Mouse (Mus musculus) CH12.LX (cell line): ENCODE measurements around the gene Grid2. TPM values are rescaled to one million over a fixed set of nuclear protein-coding genes. Genes with fewer than 3 reads are reported as not detected.

Source experiments
- DNase-seq: peaks from one replicate; pipeline ENCODE4 v3.0.0-alpha.2; 2013; ENCODE audit errors: extremely low read depth
- H3K27ac ChIP-seq: 2 replicates; pipeline ENCODE4 v1.5.1; 2012; ENCODE audit warnings: low read depth, mild to moderate bottlenecking, control low read depth, moderate library complexity; ENCODE audit not compliant: insufficient read depth
- H3K27me3 ChIP-seq: replicated peaks from 2 replicates; pipeline ENCODE3; 2012; ENCODE audit warnings: inconsistent platforms
- H3K36me3 ChIP-seq, 2 experiments: replicated peaks in 1 of 2; 2 replicates each; pipeline versions ENCODE3 to v1.6.1; 2012; ENCODE audit warnings: inconsistent platforms in 1 of 2, low read length in 1 of 2, mild to moderate bottlenecking in 1 of 2, mixed read lengths in 1 of 2, moderate library complexity in 1 of 2; ENCODE audit not compliant: control insufficient read depth in 1 of 2, insufficient read depth in 1 of 2
- H3K4me1 ChIP-seq, 2 experiments: 2 replicates each; pipeline ENCODE4 v1.6.1; 2012; ENCODE audit warnings: inconsistent platforms in 1 of 2, moderate library complexity in 1 of 2; ENCODE audit not compliant: insufficient read depth in 2 of 2, control insufficient read depth in 1 of 2
- H3K4me2 ChIP-seq: 2 replicates; pipeline ENCODE4 v1.6.1; 2012; ENCODE audit warnings: low read depth, mild to moderate bottlenecking, control low read depth; ENCODE audit not compliant: poor library complexity, insufficient read depth, severe bottlenecking
- H3K4me3 ChIP-seq, 3 experiments: fragments of 150-350 bp in 1 of 3; sonication (generic) in 1 of 3; replicated peaks in 1 of 3; 2 replicates each; pipeline versions ENCODE3 to v1.5.1; 2011 to 2012; ENCODE audit warnings: low read depth in 2 of 3, low read length in 2 of 3, mild to moderate bottlenecking in 2 of 3, moderate library complexity in 2 of 3, control low read depth in 1 of 3, improper control_type of control experiment in 1 of 3, inconsistent platforms in 1 of 3, mixed read lengths in 1 of 3; ENCODE audit not compliant: poor library complexity in 1 of 3
- H3K79me2 ChIP-seq: replicated peaks from 2 replicates; pipeline ENCODE4 v1.6.1; 2012; ENCODE audit warnings: mild to moderate bottlenecking, moderate library complexity; ENCODE audit not compliant: control insufficient read depth, poor library complexity, insufficient read depth, severe bottlenecking; ENCODE audit errors: extremely low read depth
- H3K9ac ChIP-seq: 2 replicates; pipeline ENCODE4 v1.6.1; 2012; ENCODE audit warnings: low read depth, mild to moderate bottlenecking, control low read depth, moderate library complexity; ENCODE audit not compliant: insufficient read depth
- H3K9me3 ChIP-seq: replicated peaks from 2 replicates; pipeline ENCODE3; 2012; ENCODE audit warnings: low read length, inconsistent platforms, mixed read lengths
- BHLHE40 ChIP-seq: IDR thresholded peaks from 2 replicates; pipeline ENCODE4 v1.6.1; 2011; ENCODE audit warnings: mild to moderate bottlenecking, low read depth, low read length, improper control_type of control experiment
- CHD1 ChIP-seq: IDR thresholded peaks from 2 replicates; pipeline ENCODE4 v1.6.1; 2012; ENCODE audit warnings: low read depth, low read length, improper control_type of control experiment, inconsistent platforms
- CHD2 ChIP-seq: IDR thresholded peaks from 2 replicates; pipeline ENCODE4 v1.6.1; 2011; ENCODE audit warnings: low read length, improper control_type of control experiment
- EP300 ChIP-seq: IDR thresholded peaks from 2 replicates; pipeline ENCODE4 v1.6.1; 2011; ENCODE audit warnings: low read length, improper control_type of control experiment
- IRF4 ChIP-seq: IDR thresholded peaks from 2 replicates; pipeline ENCODE4 v1.6.1; 2014; ENCODE audit warnings: low read depth, mild to moderate bottlenecking, inconsistent platforms, low read length, improper control_type of control experiment
- JUND ChIP-seq: conservative IDR thresholded peaks from 2 replicates; pipeline ENCODE4 v1.6.1; 2011; ENCODE audit warnings: low read depth, low read length, improper control_type of control experiment
- MAFK ChIP-seq: IDR thresholded peaks from 2 replicates; pipeline ENCODE4 v1.6.1; 2011; ENCODE audit warnings: low read length, improper control_type of control experiment; ENCODE audit not compliant: insufficient replicate concordance
- MAX ChIP-seq: IDR thresholded peaks from 2 replicates; pipeline ENCODE4 v1.6.1; 2011; ENCODE audit warnings: low read length, improper control_type of control experiment
- MAZ ChIP-seq: IDR thresholded peaks from 2 replicates; pipeline ENCODE4 v1.6.1; 2012; ENCODE audit warnings: low read depth, mild to moderate bottlenecking, inconsistent platforms, low read length, improper control_type of control experiment, moderate library complexity
- MEF2A ChIP-seq: IDR thresholded peaks from 2 replicates; pipeline ENCODE4 v1.6.1; 2014; ENCODE audit warnings: low read depth, mild to moderate bottlenecking, inconsistent platforms, low read length, improper control_type of control experiment, borderline replicate concordance
- MXI1 ChIP-seq: IDR thresholded peaks from 2 replicates; pipeline ENCODE4 v1.6.1; 2011; ENCODE audit warnings: mild to moderate bottlenecking, low read depth, low read length, improper control_type of control experiment
- POLR2A ChIP-seq: IDR thresholded peaks from 2 replicates; pipeline ENCODE4 v1.6.1; 2011; ENCODE audit warnings: low read depth, mild to moderate bottlenecking, improper control_type of control experiment, low read length
- RCOR1 ChIP-seq: conservative IDR thresholded peaks from 2 replicates; pipeline ENCODE4 v1.6.1; 2012; ENCODE audit warnings: low read depth, mild to moderate bottlenecking, inconsistent platforms, low read length, improper control_type of control experiment
- SIN3A ChIP-seq: IDR thresholded peaks from 2 replicates; pipeline ENCODE4 v1.6.1; 2012; ENCODE audit warnings: low read length, improper control_type of control experiment, inconsistent platforms
- TCF12 ChIP-seq: IDR thresholded peaks from 2 replicates; pipeline ENCODE4 v1.6.1; 2014; ENCODE audit warnings: low read depth, mild to moderate bottlenecking, inconsistent platforms, low read length, improper control_type of control experiment
- UBTF ChIP-seq: IDR thresholded peaks from 2 replicates; pipeline ENCODE4 v1.6.1; 2012; ENCODE audit warnings: low read depth, mild to moderate bottlenecking, inconsistent platforms, low read length, improper control_type of control experiment, moderate library complexity
- USF1 ChIP-seq: IDR thresholded peaks from 2 replicates; pipeline ENCODE4 v1.6.1; 2014; ENCODE audit warnings: low read depth, mild to moderate bottlenecking, inconsistent platforms, low read length, improper control_type of control experiment
- ZMIZ1 ChIP-seq: IDR thresholded peaks from 2 replicates; pipeline ENCODE4 v1.6.1; 2012; ENCODE audit warnings: low read depth, mild to moderate bottlenecking, inconsistent platforms, low read length, improper control_type of control experiment
- dilution Hi-C: fragments of 300-500 bp; cut with MboI; formaldehyde crosslinking; loops from 2 replicates; pipeline ENCODE4 v1.14.3; 2020; ENCODE audit warnings: low sequenced_read_pairs; ENCODE audit not compliant: extremely low pct_unique_long_range_greater_than_20kb, extremely low pct_ligation_motif_present
- in situ Hi-C: fragments of 300-500 bp; cut with MboI; formaldehyde crosslinking; loops from 3 replicates; pipeline ENCODE4 v1.14.3; 2019; ENCODE audit warnings: low sequenced_read_pairs, low pct_ligation_motif_present, low pct_unique_long_range_greater_than_20kb, mixed read lengths
- polyA plus RNA-seq: library from polyadenylated mRNA; unstranded; fragments of >175 nt; gene quantifications from 2 replicates; pipeline ENCODE4 v1.2.1, GENCODE M21; 2012; ENCODE audit warnings: low read depth; ENCODE audit not compliant: insufficient read length
- total RNA-seq, 2 experiments: library from RNA; depleted of rRNA; stranded (reverse); fragments of 300-350 nt in 1 of 2; fragments of >200 nt in 1 of 2; gene quantifications; 2 replicates each; pipeline ENCODE4 v1.2.3; 2012 to 2014

The Grid2 gene
- total and polyA plus RNA-seq, 3 experiments = not detected

GRCm38 (mm10) chr6:64448864-64449355 lies 1193.2 kb downstream of the Grid2 start:
- Histone ChIP-seq H3K27me3 (no peaks in the 10 kb centered on the region), H3K9ac (no peak overlapping the region), H3K36me3 (no peaks in the 10 kb centered on the region), H3K27ac (no peak overlapping the region), H3K79me2 (no peaks in the 10 kb centered on the region), H3K4me3 (no peak overlapping the region), H3K4me2 (no peak overlapping the region), H3K4me1 (no peaks in the 10 kb centered on the region), H3K9me3 (peaks cover 27% of the 10 kb centered on the region)
- TF ChIP-seq MXI1 = no peak
- TF ChIP-seq UBTF = no peak
- TF ChIP-seq ZMIZ1 = no peak
- TF ChIP-seq USF1 = no peak
- DNase-seq = no peak
- in situ Hi-C loops (no loop called here), dilution Hi-C loops (no loop called here)

DNA sequence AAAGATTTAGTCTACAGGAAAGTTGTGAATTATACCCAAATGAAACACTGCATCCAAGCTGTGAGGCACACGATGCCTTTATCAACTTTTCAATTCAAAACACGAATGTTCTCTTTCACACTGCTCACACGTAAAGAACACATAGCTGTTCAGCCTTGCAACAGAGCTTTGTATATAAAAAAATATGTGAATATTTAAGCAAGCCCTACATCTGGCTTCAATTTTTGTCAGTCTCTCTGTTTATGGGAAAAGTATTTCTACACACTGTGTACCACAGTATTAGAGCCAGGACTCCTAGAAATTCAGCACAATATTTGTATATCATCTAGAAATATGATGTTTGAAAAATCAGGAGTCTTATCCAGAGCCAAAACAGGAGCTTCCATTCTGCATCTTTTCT lies 1195.1 kb downstream of the Grid2 start:
- no peak overlapping the region for H3K4me2 ChIP-seq
- no peak overlapping the region for H3K9ac ChIP-seq
- no peak overlapping the region for H3K27ac ChIP-seq
- no peak overlapping the region for H3K4me3 ChIP-seq
- dilution Hi-C loops = no loop called here
- H3K36me3 ChIP-seq = no peaks in the 10 kb centered on the region
- TF ChIP-seq MAFK = no peak
- no peak for TF ChIP-seq IRF4
- no peak for TF ChIP-seq RCOR1
- TF ChIP-seq POLR2A = no peak
- no peak for TF ChIP-seq TCF12
- TF ChIP-seq, all 38 proteins: peak for 0
- in situ Hi-C loops = no loop called here
- Histone ChIP-seq H3K27me3 (no peaks in the 10 kb centered on the region), H3K4me1 (no peaks in the 10 kb centered on the region), H3K9me3 (peaks cover 23% of the 10 kb centered on the region), H3K79me2 (no peaks in the 10 kb centered on the region)
- DNase-seq = no peak

DNA sequence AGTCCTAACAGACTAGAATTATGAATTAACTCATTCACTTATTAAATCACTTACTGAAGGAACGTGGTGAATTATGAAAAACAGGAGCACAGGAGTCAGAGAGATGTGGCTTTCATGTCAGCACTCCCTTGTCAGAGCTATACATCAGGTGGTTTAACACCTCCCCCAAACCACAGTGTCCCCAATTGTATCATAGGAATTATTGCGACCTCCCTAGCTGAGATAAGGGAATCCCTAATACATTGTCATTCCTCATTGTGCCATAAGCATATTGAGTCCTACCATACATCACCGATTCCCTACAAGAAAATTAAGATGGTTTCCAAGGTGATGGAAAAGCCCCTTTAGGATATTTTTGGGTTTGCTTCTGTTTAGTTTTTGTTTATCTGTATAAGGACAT lies 1224.2 kb downstream of the Grid2 start:
- DNase-seq = no peak
- H3K27me3 ChIP-seq = no peaks in the 10 kb centered on the region
- no peak overlapping the region for H3K27ac ChIP-seq
- no peaks in the 10 kb centered on the region for H3K79me2 ChIP-seq
- in situ Hi-C loops = no loop called here
- H3K9me3 ChIP-seq = peaks cover 32% of the 10 kb centered on the region
- no peak overlapping the region for H3K4me3 ChIP-seq
- H3K4me2 ChIP-seq = no peak overlapping the region
- no peaks in the 10 kb centered on the region for H3K4me1 ChIP-seq
- H3K36me3 ChIP-seq = no peaks in the 10 kb centered on the region
- H3K9ac ChIP-seq = no peak overlapping the region
- TF ChIP-seq MAFK (no peak), SIN3A (no peak), MXI1 (no peak), EP300 (no peak), JUND (no peak), CHD1 (no peak), BHLHE40 (no peak), MAZ (no peak), IRF4 (no peak), TCF12 (no peak), MEF2A (no peak), MAX (no peak), CHD2 (no peak), RCOR1 (no peak), UBTF (no peak)
- dilution Hi-C loops = no loop called here
